Mouse (Mus musculus): ENCODE measurements around the gene Gbp4. TPM values are rescaled to one million over a fixed set of nuclear protein-coding genes. Genes with fewer than 3 reads are reported as not detected.
"Not testable (repeated sequence)": the region's sequence is repeated elsewhere in the genome, so short reads cannot be mapped to it uniquely, and the experiment has no call there.

Gene Gbp4
- polyA plus RNA-seq, 1 experiment = 2.9 TPM

DNA sequence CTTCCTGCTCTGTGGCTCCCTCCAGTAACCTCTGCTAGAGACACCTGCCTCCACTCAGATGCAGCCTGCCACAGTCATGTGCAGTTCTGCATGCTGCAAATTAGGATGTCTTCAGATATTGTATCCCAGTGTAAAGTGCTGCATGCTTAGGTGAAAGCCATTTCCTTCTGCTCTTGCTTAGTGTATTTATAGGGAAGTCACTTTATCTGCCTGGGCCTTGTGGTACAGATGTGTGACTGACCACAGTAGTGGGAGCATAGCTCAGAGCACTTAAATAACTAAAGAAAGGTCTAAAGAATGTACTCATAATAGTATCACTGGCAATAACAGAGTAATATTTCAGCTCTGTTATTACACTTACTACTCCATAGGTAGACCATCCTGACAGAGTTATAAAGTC lies 57.5 kb downstream of the Gbp4 start:
- no peak for DNase-seq
- Histone ChIP-seq H3K4me1 (ENCODE audit: control insufficient read depth, insufficient read depth, low read length) (no peaks in the 10 kb centered on the region), H3K27ac (ENCODE audit: insufficient read depth, low read length) (no peak overlapping the region), H3K4me3 (replicated peaks; ENCODE audit: insufficient read depth, low read depth, low read length) (no peak overlapping the region), H3K27me3 (ENCODE audit: control insufficient read depth, insufficient read depth, low read length) (no peaks in the 10 kb centered on the region)
- TF ChIP-seq CTCF (IDR thresholded peaks at IDR 0.05; ENCODE audit: borderline replicate concordance, insufficient read depth, low read depth, low read length) = no peak
- no peak for TF ChIP-seq POLR2A (IDR thresholded peaks at IDR 0.05; ENCODE audit: borderline replicate concordance, insufficient read depth, low read length)

DNA sequence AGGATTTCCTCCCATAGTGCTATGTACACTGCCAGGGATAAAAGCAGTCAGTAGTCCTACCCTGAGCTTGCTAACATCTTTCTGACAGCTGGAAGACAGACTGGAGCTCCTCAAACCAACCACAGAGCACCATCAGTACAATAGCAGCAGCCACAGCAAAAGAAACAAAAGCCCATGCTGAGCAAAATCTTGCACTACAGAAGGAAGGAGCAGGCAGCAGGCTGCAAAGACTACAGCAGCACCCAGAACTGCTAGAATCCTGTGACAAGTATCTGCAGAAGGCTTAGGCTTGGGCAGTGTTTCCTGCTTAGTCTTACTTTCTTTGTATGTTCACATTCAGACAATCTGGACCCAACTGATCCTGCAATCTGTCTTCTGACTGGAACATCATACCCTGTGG lies 71.0 kb downstream of the Gbp4 start:
- not testable (repeated sequence) for H3K27ac ChIP-seq (ENCODE audit: insufficient read depth, low read length); H3K4me3 ChIP-seq (replicated peaks; ENCODE audit: insufficient read depth, low read depth, low read length); H3K4me1 ChIP-seq (ENCODE audit: control insufficient read depth, insufficient read depth, low read length); DNase-seq; H3K27me3 ChIP-seq (ENCODE audit: control insufficient read depth, insufficient read depth, low read length)

Other genes with a start within 250 kb of the Gbp4 start
- gene Abcg3, start 156.9 kb downstream of the Gbp4 start, polyA plus RNA-seq (2012; rRNA removed) = 0.11 and 0.13 TPM in 2 replicates
- gene Gbp9, start within 50 bp of the Gbp4 start, polyA plus RNA-seq (2012; rRNA removed) = 2.3 and 2.6 TPM in 2 replicates
- 0.08 and 0.11 TPM in 2 replicates for gene Gbp8, start within 50 bp of the Gbp4 start, polyA plus RNA-seq (2012; rRNA removed)
- gene Gbp10, start 99.9 kb upstream of the Gbp4 start, polyA plus RNA-seq (2012; rRNA removed) = 0.29 and 0.51 TPM in 2 replicates
- gene Gm43302, start 154.1 kb upstream of the Gbp4 start, polyA plus RNA-seq (2012; rRNA removed) = 0.23 and 0.43 TPM in 2 replicates
- gene Gbp6, start 154.1 kb upstream of the Gbp4 start, polyA plus RNA-seq (2012; rRNA removed) = 2.2 and 2.7 TPM in 2 replicates